Mouse (Mus musculus): ENCODE measurements around the gene Lrrc17.

GRCm38 (mm10) chr5:21554732-21555131, 11.4 kb downstream of the Lrrc17 start:
- no peak for TF ChIP-seq CTCF (IDR thresholded peaks at IDR 0.05; ENCODE audit: extremely low read depth, insufficient read depth, low read length)
- no peak for TF ChIP-seq POLR2A (IDR thresholded peaks at IDR 0.05; ENCODE audit: extremely low read depth, insufficient read depth, low read length)
